Mouse (Mus musculus) olfactory bulb, adult 2 months (tissue): Measurements from ENCODE around the gene Arap2. TPM values are rescaled to one million over a fixed set of nuclear protein-coding genes. Genes with fewer than 3 reads are reported as not detected.

Experiments used
- H3K27ac ChIP-seq: fragments of 200-500 bp; 2 replicates; pipeline ENCODE4 v1.5.1; 2012; ENCODE audit warnings: low read depth, low read length; ENCODE audit not compliant: insufficient read depth
- H3K4me1 ChIP-seq: fragments of 200-500 bp; 2 replicates; pipeline ENCODE4 v1.6.1; 2012; ENCODE audit warnings: low read length; ENCODE audit not compliant: control insufficient read depth, insufficient read depth
- H3K4me3 ChIP-seq: fragments of 200-500 bp; 2 replicates; pipeline ENCODE4 v1.5.1; 2012; ENCODE audit warnings: mild to moderate bottlenecking, low read depth, low read length, moderate library complexity; ENCODE audit not compliant: insufficient read depth
- CTCF ChIP-seq: fragments of 200-500 bp; IDR thresholded peaks from 2 replicates; pipeline ENCODE4 v1.5.1; 2012; ENCODE audit warnings: low read depth, mild to moderate bottlenecking, low read length, moderate library complexity; ENCODE audit not compliant: insufficient read depth
- POLR2A ChIP-seq: fragments of 200-500 bp; IDR thresholded peaks from 2 replicates; pipeline ENCODE4 v1.6.1; 2012; ENCODE audit warnings: mild to moderate bottlenecking, low read depth, low read length, moderate library complexity; ENCODE audit not compliant: insufficient read depth
- WGBS: fragments of 180-500 bp; shearing (Covaris S2); methylation state at CpG from one replicate; pipeline ENCODE4 v1.1.7; 2018; 5-methylcytosine and 5-hydroxymethylcytosine counted together
- polyA plus RNA-seq: library from polyadenylated mRNA; stranded (reverse); fragments of >200 nt; gene quantifications from 2 replicates; pipeline ENCODE4 v1.2.4, GENCODE M21; 2012; ENCODE audit warnings: low replicate concordance; ENCODE audit not compliant: missing spikeins, insufficient read depth, insufficient read length

Arap2 gene
- polyA plus RNA-seq, 1 experiment = not detected

- 74% methylated on average over 4 of the region's 4 CpGs for WGBS
- no peak for TF ChIP-seq CTCF
- TF ChIP-seq POLR2A = no peak
- no peak overlapping the region for H3K4me3 ChIP-seq
- H3K27ac ChIP-seq = no peak overlapping the region
- no peaks in the 10 kb centered on the region for H3K4me1 ChIP-seq
These were observed 50.5 kb downstream of the Arap2 start for GRCm38 (mm10) chr5:62715436-62715835.

- Histone ChIP-seq H3K27ac (no peak overlapping the region), H3K4me1 (no peaks in the 10 kb centered on the region), H3K4me3 (no peak overlapping the region)
- no peak for TF ChIP-seq POLR2A
- no peak for TF ChIP-seq CTCF
- WGBS = 82% methylated on average over 6 of the region's 6 CpGs
These were observed 55.0 kb downstream of the Arap2 start for GRCm38 (mm10) chr5:62710955-62711354.

GRCm38 (mm10) chr5:62706900-62707299 lies 59.1 kb downstream of the Arap2 start:
- TF ChIP-seq POLR2A (no peak), CTCF (no peak)
- Histone ChIP-seq H3K4me1 (no peaks in the 10 kb centered on the region), H3K27ac (no peak overlapping the region), H3K4me3 (no peak overlapping the region)
- 17% methylated on average over 7 of the region's 7 CpGs for WGBS

GRCm38 (mm10) chr5:62689965-62690364 lies 76.0 kb downstream of the Arap2 start:
- Histone ChIP-seq H3K27ac (no peak overlapping the region), H3K4me3 (no peak overlapping the region), H3K4me1 (no peaks in the 10 kb centered on the region)
- 18% methylated on average over 4 of the region's 4 CpGs for WGBS
- TF ChIP-seq POLR2A (no peak), CTCF (no peak)

GRCm38 (mm10) chr5:62683751-62684150 lies 82.2 kb downstream of the Arap2 start:
- Histone ChIP-seq H3K4me1 (no peaks in the 10 kb centered on the region), H3K4me3 (no peak overlapping the region), H3K27ac (no peak overlapping the region)
- no peak for TF ChIP-seq CTCF
- WGBS = 86% methylated on average over 3 of the region's 3 CpGs

- Histone ChIP-seq H3K4me1 (no peaks in the 10 kb centered on the region), H3K4me3 (no peak overlapping the region), H3K27ac (no peak overlapping the region)
- 64% methylated on average over 3 of the region's 3 CpGs for WGBS
- no peak for TF ChIP-seq POLR2A
- TF ChIP-seq CTCF = no peak
These were observed 82.8 kb downstream of the Arap2 start for GRCm38 (mm10) chr5:62683207-62683606.

GRCm38 (mm10) chr5:62677390-62677789 lies 88.6 kb downstream of the Arap2 start:
- Histone ChIP-seq H3K4me3 (no peak overlapping the region), H3K4me1 (no peaks in the 10 kb centered on the region), H3K27ac (no peak overlapping the region)
- 85% methylated on average over 7 of the region's 7 CpGs for WGBS
- TF ChIP-seq POLR2A (no peak), CTCF (no peak)

- no peak overlapping the region for H3K4me3 ChIP-seq
- TF ChIP-seq CTCF (no peak), POLR2A (no peak)
- WGBS = 45% methylated on average over 9 of the region's 9 CpGs
- H3K27ac ChIP-seq = no peak overlapping the region
- H3K4me1 ChIP-seq = no peaks in the 10 kb centered on the region
These were observed 93.1 kb downstream of the Arap2 start for GRCm38 (mm10) chr5:62672736-62673436.

- no peak overlapping the region for H3K27ac ChIP-seq
- no peak overlapping the region for H3K4me3 ChIP-seq
- H3K4me1 ChIP-seq = no peaks in the 10 kb centered on the region
- no peak for TF ChIP-seq POLR2A
- TF ChIP-seq CTCF = no peak
These were observed 100.6 kb downstream of the Arap2 start for GRCm38 (mm10) chr5:62665329-62665728.

GRCm38 (mm10) chr5:62664847-62665246 lies 101.1 kb downstream of the Arap2 start:
- 82% methylated on average over 4 of the region's 4 CpGs for WGBS
- Histone ChIP-seq H3K4me3 (no peak overlapping the region), H3K4me1 (no peaks in the 10 kb centered on the region), H3K27ac (no peak overlapping the region)
- TF ChIP-seq POLR2A (no peak), CTCF (no peak)
